Mouse (Mus musculus) hindbrain, embryonic 15.5 days (tissue): ENCODE results near the gene Sobp. TPM values are rescaled to one million over a fixed set of nuclear protein-coding genes. Genes with fewer than 3 reads are reported as not detected.
A peak's percentile ranks its signal among the peaks of the same experiment; 100 is the strongest.

Experiments
- ATAC-seq: fragments of 200-750 bp; cut with Nextera tagmentation; 2 replicates; pipeline ENCODE4 v1.8.0; 2017; ENCODE audit warnings: low read depth, moderate number of reproducible peaks, moderate TSS enrichment; ENCODE audit not compliant: low FRiP score
- H3K27ac ChIP-seq: fragments of 300-500 bp; sonication (generic); replicated peaks from 2 replicates; pipeline ENCODE4 v1.5.1; 2015; ENCODE audit warnings: mild to moderate bottlenecking, inconsistent platforms
- H3K27me3 ChIP-seq: fragments of 300-500 bp; sonication (generic); 2 replicates; pipeline ENCODE4 v1.6.1; 2015; ENCODE audit warnings: control low read depth, inconsistent platforms
- H3K36me3 ChIP-seq: fragments of 300-500 bp; sonication (generic); 2 replicates; pipeline ENCODE4 v1.6.1; 2015; ENCODE audit warnings: control low read depth, inconsistent platforms
- H3K4me1 ChIP-seq: fragments of 300-500 bp; sonication (generic); replicated peaks from 2 replicates; pipeline ENCODE4 v1.6.1; 2015; ENCODE audit warnings: control low read depth, inconsistent platforms
- H3K4me2 ChIP-seq: fragments of 300-500 bp; sonication (generic); 2 replicates; pipeline ENCODE4 v1.6.1; 2015; ENCODE audit warnings: moderate library complexity, mild to moderate bottlenecking, inconsistent platforms
- H3K4me3 ChIP-seq: fragments of 300-500 bp; sonication (generic); 2 replicates; pipeline ENCODE4 v1.5.1; 2015; ENCODE audit warnings: mild to moderate bottlenecking, inconsistent platforms
- H3K9ac ChIP-seq: fragments of 300-500 bp; sonication (generic); 2 replicates; pipeline ENCODE4 v1.6.1; 2015; ENCODE audit warnings: inconsistent platforms
- H3K9me3 ChIP-seq: fragments of 300-500 bp; sonication (generic); 2 replicates; pipeline ENCODE4 v1.6.1; 2016; ENCODE audit warnings: control low read depth, inconsistent platforms
- WGBS: fragments of 180-500 bp; shearing (Covaris S2); methylation state at CpG from one replicate; pipeline ENCODE4 v1.1.7; 2015; 5-methylcytosine and 5-hydroxymethylcytosine counted together
- polyA plus RNA-seq: library from polyadenylated mRNA; unstranded; fragments of >200 nt; fragmentation: Nextera tagmentation; extraction: Ambion mirVana; gene quantifications from 2 replicates; pipeline ENCODE4 v1.2.1, GENCODE M21; 2015

Gene Sobp
- polyA plus RNA-seq, 1 experiment from 2014 or later = 13.3 TPM

DNA sequence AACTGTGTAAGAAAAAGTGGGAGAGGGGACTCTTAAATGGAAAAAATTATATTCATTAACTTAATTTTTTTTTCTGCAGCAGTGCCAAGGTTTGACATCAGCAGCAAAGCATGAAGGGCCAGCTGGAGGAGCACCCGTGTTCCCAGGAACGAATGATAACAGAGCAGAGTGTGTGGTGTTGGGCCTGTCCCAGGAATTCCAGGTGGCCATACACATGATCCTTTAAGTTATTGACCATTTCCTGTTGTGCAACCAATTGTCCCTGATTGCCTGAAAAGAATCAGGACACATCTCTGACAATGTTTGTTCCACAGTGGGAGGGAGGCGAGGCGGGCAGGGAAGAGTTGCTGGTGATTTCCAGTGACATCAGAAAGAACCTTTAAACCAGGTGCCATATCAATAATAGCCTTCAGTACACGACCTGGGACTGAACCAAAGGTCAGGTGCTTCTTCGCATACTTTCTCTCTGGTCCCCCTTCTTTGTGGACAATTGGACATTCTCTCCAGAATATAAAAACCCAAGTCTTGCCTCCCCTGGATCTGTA, 126.5 kb downstream of the Sobp start:
- Histone ChIP-seq H3K4me1 (peaks cover 24% of the 10 kb centered on the region), H3K4me3 (no peak overlapping the region), H3K9me3 (no peaks in the 10 kb centered on the region), H3K36me3 (no peaks in the 10 kb centered on the region), H3K4me2 (no peak overlapping the region), H3K27me3 (no peaks in the 10 kb centered on the region), H3K27ac (no peak overlapping the region), H3K9ac (no peak overlapping the region)
- no peak for ATAC-seq
- WGBS = 71% methylated on average over 6 of the region's 6 CpGs

DNA sequence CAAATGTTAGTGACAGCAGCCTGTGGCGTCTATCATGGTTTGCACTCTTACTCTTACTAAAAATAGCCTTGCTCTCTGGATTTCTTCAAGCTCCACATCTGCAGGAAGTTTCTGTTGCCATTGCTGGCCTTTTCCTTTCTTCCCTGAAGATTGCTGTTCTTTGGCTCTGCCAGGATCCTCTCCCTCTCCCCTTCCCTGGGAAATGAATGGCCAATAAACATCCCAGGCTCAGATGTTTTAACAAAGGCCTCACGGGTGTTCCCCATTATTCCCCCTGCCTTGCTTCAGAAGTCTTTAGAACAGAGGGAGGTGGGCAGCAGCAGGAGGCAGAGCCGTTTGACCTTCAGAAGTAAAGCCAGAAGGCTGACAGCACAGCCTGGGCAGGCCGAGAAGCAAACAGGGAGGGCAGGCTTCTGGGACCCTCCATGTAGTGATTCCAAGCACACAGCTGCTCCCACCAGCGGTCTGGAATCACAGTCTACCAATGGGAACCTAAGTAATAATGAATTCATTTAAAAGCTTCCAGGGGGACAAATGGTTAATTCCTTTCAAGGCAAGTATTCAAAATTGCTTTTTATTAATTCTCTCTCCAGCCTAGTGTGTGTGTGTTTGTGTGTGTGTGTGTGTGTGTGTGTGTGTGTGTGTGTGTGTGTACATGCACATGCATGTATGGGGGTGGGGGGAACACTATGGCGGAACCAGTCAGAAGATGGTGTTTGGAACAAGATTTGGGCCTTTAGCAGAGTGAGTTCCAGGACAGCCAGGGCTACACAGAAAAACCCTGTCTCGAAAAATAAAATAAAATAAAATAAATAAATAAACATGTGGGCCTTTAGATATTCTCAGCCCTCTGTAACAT, 130.8 kb downstream of the Sobp start:
- 0 out of 2 replicates have a peak overlapping the region, but pooled peaks have one; percentile 1 for H3K4me2 ChIP-seq
- no peak overlapping the region for H3K4me3 ChIP-seq
- peak overlapping the region; percentile 78 for H3K27ac ChIP-seq
- 14% methylated on average over 7 of the region's 7 CpGs for WGBS
- no peaks in the 10 kb centered on the region for H3K9me3 ChIP-seq
- H3K27me3 ChIP-seq = no peaks in the 10 kb centered on the region
- H3K4me1 ChIP-seq = peaks cover 33% of the 10 kb centered on the region
- H3K9ac ChIP-seq = no peak overlapping the region; the same call in 1 of the 2 replicates
- ATAC-seq = peak; percentile 70
- no peaks in the 10 kb centered on the region for H3K36me3 ChIP-seq

DNA sequence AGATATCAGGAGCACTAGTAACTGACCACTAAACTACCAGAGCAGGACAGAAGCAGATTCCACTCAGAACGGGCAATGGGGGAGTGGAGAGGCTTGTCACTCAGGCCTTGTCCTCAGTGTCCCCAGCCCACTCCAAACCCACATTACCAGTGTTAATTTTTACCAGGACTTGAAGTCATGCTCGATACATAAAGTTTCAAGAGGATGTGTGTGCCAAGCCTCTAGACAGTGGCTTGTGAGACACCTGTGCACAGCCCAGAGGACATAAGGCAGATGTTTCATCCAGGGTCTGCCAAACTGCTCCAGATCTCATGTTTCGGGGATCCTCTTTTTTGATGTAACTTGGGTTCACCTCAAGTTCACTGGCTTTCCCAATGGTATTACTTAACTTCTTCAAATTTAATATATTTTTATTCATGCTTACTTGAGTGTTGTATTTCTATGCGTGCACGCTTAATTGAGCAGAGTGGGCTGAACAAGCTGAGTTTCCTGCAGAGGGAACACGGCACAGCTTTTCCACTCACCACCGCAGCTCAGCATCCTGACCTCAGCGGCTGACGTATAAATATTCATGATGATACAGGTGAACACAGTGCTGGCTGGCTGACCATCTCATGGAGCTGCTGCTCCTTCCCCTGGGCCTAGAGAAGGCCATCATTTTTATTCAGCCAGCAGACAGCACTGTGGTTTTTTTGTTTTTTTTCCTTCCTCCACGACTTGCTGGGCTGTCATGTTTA, 131.6 kb downstream of the Sobp start:
- Histone ChIP-seq H3K4me3 (no peak overlapping the region), H3K4me1 (peaks cover 35% of the 10 kb centered on the region), H3K27ac (peak overlapping the region; percentile 78), H3K36me3 (no peaks in the 10 kb centered on the region), H3K9ac (no peak overlapping the region), H3K9me3 (no peaks in the 10 kb centered on the region), H3K4me2 (no peak overlapping the region), H3K27me3 (no peaks in the 10 kb centered on the region)
- peak; percentile 33; the same call in 1 of the 2 replicates for ATAC-seq
- 20% methylated on average over 10 of the region's 10 CpGs for whole genome bisulfite sequencing

DNA sequence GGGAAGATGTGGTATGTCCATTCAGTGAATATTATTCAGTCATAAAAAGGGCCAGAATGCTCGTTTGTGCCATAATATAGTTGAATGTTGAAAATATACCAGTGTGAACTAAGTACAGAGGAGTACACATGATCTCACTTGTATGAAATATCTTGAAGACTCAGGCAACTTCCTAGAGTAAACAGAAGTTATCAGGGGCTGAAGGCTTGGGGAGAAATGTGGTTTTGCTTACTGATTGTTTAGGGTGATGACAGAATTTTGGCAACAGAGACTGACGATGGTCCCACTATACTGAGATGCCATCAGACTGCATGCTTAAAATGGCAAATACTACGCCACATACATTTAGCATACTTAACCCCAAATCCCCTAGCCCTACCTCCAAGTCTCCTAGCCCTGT, 132.5 kb downstream of the Sobp start:
- H3K9me3 ChIP-seq = no peaks in the 10 kb centered on the region
- H3K9ac ChIP-seq = no peak overlapping the region
- ATAC-seq = no peak
- H3K4me3 ChIP-seq = no peak overlapping the region
- no peaks in the 10 kb centered on the region for H3K27me3 ChIP-seq
- 82% methylated on average over 3 of the region's 3 CpGs for WGBS
- H3K4me2 ChIP-seq = no peak overlapping the region
- H3K4me1 ChIP-seq = peaks cover 41% of the 10 kb centered on the region
- H3K36me3 ChIP-seq = no peaks in the 10 kb centered on the region
- H3K27ac ChIP-seq = no peak overlapping the region

- Histone ChIP-seq H3K27me3 (no peaks in the 10 kb centered on the region), H3K4me1 (peaks cover 49% of the 10 kb centered on the region), H3K27ac (no peak overlapping the region), H3K4me3 (no peak overlapping the region), H3K36me3 (no peaks in the 10 kb centered on the region), H3K9me3 (no peaks in the 10 kb centered on the region), H3K9ac (no peak overlapping the region), H3K4me2 (no peak overlapping the region)
- ATAC-seq = peak; percentile 20; the same call in 1 of the 2 replicates
- 32% methylated on average over 7 of the region's 7 CpGs for WGBS
Measured at GRCm38 (mm10) chr10:43037455-43037793, 136.9 kb downstream of the Sobp start.

GRCm38 (mm10) chr10:43036646-43037454, 137.5 kb downstream of the Sobp start:
- H3K4me2 ChIP-seq = no peak overlapping the region
- no peaks in the 10 kb centered on the region for H3K36me3 ChIP-seq
- no peaks in the 10 kb centered on the region for H3K9me3 ChIP-seq
- WGBS = 37% methylated on average over 21 of the region's 21 CpGs
- peaks cover 46% of the 10 kb centered on the region for H3K4me1 ChIP-seq
- H3K27me3 ChIP-seq = no peaks in the 10 kb centered on the region
- no peak overlapping the region for H3K4me3 ChIP-seq
- H3K27ac ChIP-seq = no peak overlapping the region
- peak; percentile 30; the same call in 1 of the 2 replicates for ATAC-seq
- no peak overlapping the region for H3K9ac ChIP-seq

DNA sequence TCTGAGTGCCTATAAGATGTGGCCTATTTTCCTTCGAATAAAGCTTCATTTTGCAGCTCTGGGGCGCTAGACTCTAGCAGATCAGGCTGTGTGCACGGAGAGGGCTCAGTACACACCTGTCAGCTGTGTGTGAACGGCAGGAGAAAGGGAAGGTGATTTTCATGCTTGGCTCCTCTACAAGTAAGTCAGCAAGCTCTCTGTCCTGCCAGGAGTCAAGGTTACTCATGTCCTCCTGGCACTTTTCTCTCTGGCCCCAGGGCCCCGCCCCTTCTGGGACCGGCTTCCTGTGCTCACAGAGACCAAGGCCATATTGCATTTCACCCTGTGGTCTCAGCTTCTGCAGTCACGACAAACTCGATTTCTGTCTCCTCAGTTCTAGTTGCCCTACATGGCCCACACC, 138.8 kb downstream of the Sobp start:
- Histone ChIP-seq H3K4me2 (no peak overlapping the region), H3K9me3 (no peaks in the 10 kb centered on the region), H3K9ac (no peak overlapping the region), H3K36me3 (no peaks in the 10 kb centered on the region), H3K27ac (no peak overlapping the region), H3K4me1 (peaks cover 46% of the 10 kb centered on the region), H3K4me3 (no peak overlapping the region), H3K27me3 (no peaks in the 10 kb centered on the region)
- WGBS = 72% methylated on average over 8 of the region's 8 CpGs
- ATAC-seq = no peak

- no peak for ATAC-seq
- H3K9me3 ChIP-seq = no peaks in the 10 kb centered on the region
- no peak overlapping the region for H3K9ac ChIP-seq
- H3K36me3 ChIP-seq = no peaks in the 10 kb centered on the region
- peak overlapping the region; percentile 41; the same call in 1 of the 2 replicates for H3K27ac ChIP-seq
- no peaks in the 10 kb centered on the region for H3K27me3 ChIP-seq
- peaks cover 46% of the 10 kb centered on the region for H3K4me1 ChIP-seq
- H3K4me2 ChIP-seq = no peak overlapping the region
- H3K4me3 ChIP-seq = no peak overlapping the region
- WGBS = 65% methylated on average over 4 of the region's 4 CpGs
Measured at GRCm38 (mm10) chr10:43034811-43035210, 139.5 kb downstream of the Sobp start.

GRCm38 (mm10) chr10:43033481-43034248, 140.7 kb downstream of the Sobp start:
- Histone ChIP-seq H3K27ac (peak overlapping the region; percentile 41), H3K9ac (no peak overlapping the region), H3K4me2 (no peak overlapping the region), H3K4me1 (peaks cover 46% of the 10 kb centered on the region), H3K4me3 (no peak overlapping the region), H3K9me3 (no peaks in the 10 kb centered on the region), H3K27me3 (no peaks in the 10 kb centered on the region), H3K36me3 (no peaks in the 10 kb centered on the region)
- ATAC-seq = no peak
- 54% methylated on average over 15 of the region's 15 CpGs for WGBS

GRCm38 (mm10) chr10:43027006-43027405, 147.3 kb downstream of the Sobp start:
- H3K27me3 ChIP-seq = no peaks in the 10 kb centered on the region
- peaks cover 23% of the 10 kb centered on the region for H3K4me1 ChIP-seq
- no peak overlapping the region for H3K4me2 ChIP-seq
- ATAC-seq = no peak
- WGBS = 38% methylated on average over 9 of the region's 9 CpGs
- no peaks in the 10 kb centered on the region for H3K9me3 ChIP-seq
- no peak overlapping the region for H3K27ac ChIP-seq
- H3K36me3 ChIP-seq = no peaks in the 10 kb centered on the region
- H3K4me3 ChIP-seq = no peak overlapping the region
- H3K9ac ChIP-seq = no peak overlapping the region
